Mouse (Mus musculus) spleen, adult 2 months (tissue): ENCODE measurements around the gene Tgif1.

Experiments used
- CTCF ChIP-seq: fragments of 200-500 bp; IDR thresholded peaks from 2 replicates; pipeline ENCODE4 v1.5.1; 2011; ENCODE audit warnings: mild to moderate bottlenecking, inconsistent platforms; ENCODE audit not compliant: insufficient read depth, insufficient read length, insufficient replicate concordance; ENCODE audit errors: extremely low read depth
- POLR2A ChIP-seq: fragments of 200-500 bp; IDR thresholded peaks from 2 replicates; pipeline ENCODE4 v1.6.1; 2011; ENCODE audit warnings: low read depth, low read length, inconsistent platforms

GRCm38 (mm10) chr17:70850996-70851991 is 2.1 kb downstream of the Tgif1 start:
- TF ChIP-seq CTCF (no peak), POLR2A (peak; percentile 26; the same call in 1 of the 2 replicates)
